Mouse (Mus musculus) lung, postnatal 36 days (tissue): ENCODE measurements around the gene Aim2.
A peak's percentile ranks its signal among the peaks of the same experiment; 100 is the strongest.
"Not testable (repeated sequence)": the region's sequence is repeated elsewhere in the genome, so short reads cannot be mapped to it uniquely, and the experiment has no call there.

Experiments used
- DNase-seq: peaks from one replicate; pipeline ENCODE4 v3.0.0; 2022; ENCODE audit warnings: mixed read lengths

Gene Aim2

DNA sequence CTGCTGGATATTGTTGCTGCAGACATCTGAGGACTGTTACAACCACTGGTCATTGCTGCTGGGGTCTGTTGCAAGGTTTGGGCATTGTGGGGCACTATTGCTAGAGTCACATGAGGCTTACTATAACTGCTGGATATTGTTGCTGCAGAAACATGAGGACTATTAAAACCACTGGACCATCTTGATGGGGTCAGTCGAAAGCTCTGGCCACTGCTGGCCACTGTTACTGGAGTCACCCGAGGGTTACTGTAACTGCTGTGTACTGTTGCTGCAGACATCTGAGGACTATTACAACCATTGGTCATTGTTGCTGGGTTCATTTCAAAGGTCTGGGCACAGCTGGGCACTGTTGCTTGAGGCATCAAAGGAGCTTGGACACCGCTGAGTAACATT lies 130.5 kb downstream of the Aim2 start:
- DNase-seq = not testable (repeated sequence)

DNA sequence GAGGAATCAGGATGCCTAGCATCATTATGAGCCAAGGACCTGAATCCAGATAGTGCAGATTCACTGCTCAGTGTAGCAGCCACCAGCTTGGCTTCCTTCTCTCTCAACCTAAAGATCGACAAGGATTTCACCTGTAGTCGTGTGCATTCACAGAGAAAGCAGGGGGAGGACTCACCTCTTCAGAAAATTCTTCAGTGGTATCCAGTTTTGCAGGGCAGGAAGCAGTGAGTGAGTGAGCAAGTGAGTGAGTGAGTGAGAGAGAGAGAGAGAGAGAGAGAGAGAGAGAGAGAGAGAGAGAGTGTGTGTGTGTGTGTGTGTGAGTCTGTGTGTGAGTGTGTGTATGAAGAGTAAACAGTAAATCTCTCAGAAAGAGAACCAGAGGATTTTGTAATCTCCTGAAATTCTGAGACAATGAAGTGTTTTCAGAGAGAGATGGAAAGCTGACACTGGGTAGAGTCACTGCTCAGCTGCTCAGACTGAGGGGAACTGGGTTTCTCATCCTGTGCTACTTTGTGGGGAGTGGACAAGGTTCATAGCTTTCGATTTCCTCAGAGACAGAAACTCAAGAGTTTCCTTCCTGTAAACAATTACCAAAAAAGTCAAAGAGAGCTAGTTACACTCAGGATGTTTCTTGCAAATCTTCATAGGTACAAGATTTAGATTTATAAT lies 140.3 kb downstream of the Aim2 start, which contains the start of gene Ifi206:
Gene Ifi206 (minus strand): TSS at position 230 of the 669 bp plus-strand sequence.
- peak; percentile 18 for DNase-seq

DNA sequence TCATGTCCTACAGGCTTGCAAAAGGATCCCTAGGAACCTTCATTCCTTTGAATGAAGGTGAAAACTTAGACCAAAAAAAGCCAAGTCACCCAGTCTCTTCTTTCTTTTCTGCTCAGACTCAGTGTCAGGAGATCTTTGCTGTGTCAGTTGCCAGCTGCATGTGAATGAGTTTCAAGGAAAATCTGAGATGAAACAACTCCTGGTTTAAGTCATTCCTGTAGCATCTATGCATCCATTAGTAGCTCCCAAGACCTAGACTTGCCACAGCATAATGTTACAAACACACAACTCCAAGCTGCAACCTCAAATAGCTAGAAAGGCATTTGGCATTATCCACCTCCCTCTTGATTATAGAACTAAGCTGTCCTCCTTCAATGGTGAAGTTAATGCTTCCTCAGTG lies 140.8 kb downstream of the Aim2 start:
- not testable (repeated sequence) for DNase-seq

DNA sequence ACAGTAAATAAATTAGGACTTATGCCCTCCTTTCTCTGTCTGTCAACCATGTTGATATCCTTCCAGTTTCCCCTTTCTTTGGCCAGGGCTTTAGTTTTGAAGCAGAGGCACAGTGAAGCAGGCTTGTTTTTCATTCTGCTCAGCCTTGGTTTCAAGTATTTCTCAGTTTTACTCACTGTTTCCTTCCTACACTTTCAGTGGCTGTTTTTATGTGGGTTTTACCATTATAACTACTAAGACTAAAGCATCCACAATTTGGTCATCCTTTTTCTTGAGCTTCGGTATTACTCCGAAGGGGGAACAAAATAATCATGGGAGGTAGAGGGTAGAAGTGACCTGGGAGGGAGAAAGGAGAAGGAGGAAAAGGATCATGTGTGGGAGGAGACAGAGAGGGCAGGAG lies 159.9 kb downstream of the Aim2 start:
- DNase-seq = not testable (repeated sequence)
